Mouse (Mus musculus) hindbrain, embryonic 12.5 days (tissue): ENCODE results near the gene Ankrd34a. TPM values are rescaled to one million over a fixed set of nuclear protein-coding genes. Genes with fewer than 3 reads are reported as not detected.
A peak's percentile ranks its signal among the peaks of the same experiment; 100 is the strongest.
"Not testable (repeated sequence)": the region's sequence is repeated elsewhere in the genome, so short reads cannot be mapped to it uniquely, and the experiment has no call there.

Source experiments
- ATAC-seq: fragments of 200-750 bp; cut with Nextera tagmentation; 2 replicates; pipeline ENCODE4 v1.8.0; 2017; ENCODE audit warnings: moderate TSS enrichment; ENCODE audit not compliant: low FRiP score
- H3K27ac ChIP-seq: fragments of 300-500 bp; sonication (generic); 2 replicates; pipeline ENCODE4 v1.5.1; 2016; ENCODE audit warnings: mild to moderate bottlenecking
- H3K27me3 ChIP-seq: fragments of 300-500 bp; sonication (generic); 2 replicates; pipeline ENCODE4 v1.6.1; 2016; ENCODE audit warnings: mild to moderate bottlenecking
- H3K36me3 ChIP-seq: fragments of 300-500 bp; sonication (generic); 2 replicates; pipeline ENCODE4 v1.6.1; 2016; ENCODE audit warnings: mild to moderate bottlenecking
- H3K4me1 ChIP-seq: fragments of 300-500 bp; sonication (generic); 2 replicates; pipeline ENCODE4 v1.6.1; 2016
- H3K4me2 ChIP-seq: fragments of 300-500 bp; sonication (generic); replicated peaks from 2 replicates; pipeline ENCODE4 v1.6.1; 2016; ENCODE audit warnings: mild to moderate bottlenecking
- H3K4me3 ChIP-seq: fragments of 300-500 bp; sonication (generic); 2 replicates; pipeline ENCODE4 v1.5.1; 2016; ENCODE audit warnings: mild to moderate bottlenecking
- H3K9ac ChIP-seq: fragments of 300-500 bp; sonication (generic); 2 replicates; pipeline ENCODE4 v1.6.1; 2016; ENCODE audit warnings: mild to moderate bottlenecking, moderate library complexity
- H3K9me3 ChIP-seq: fragments of 300-500 bp; sonication (generic); replicated peaks from 2 replicates; pipeline ENCODE4 v1.6.1; 2016; ENCODE audit warnings: mild to moderate bottlenecking
- WGBS: fragments of 180-500 bp; shearing (Covaris S2); methylation state at CpG from one replicate; pipeline ENCODE4 v1.1.7; 2016; 5-methylcytosine and 5-hydroxymethylcytosine counted together
- polyA plus RNA-seq: library from polyadenylated mRNA; unstranded; fragments of >200 nt; fragmentation: Nextera tagmentation; extraction: Ambion mirVana; gene quantifications from 2 replicates; pipeline ENCODE4 v1.2.1, GENCODE M21; 2016

The Ankrd34a gene
- polyA plus RNA-seq, 1 experiment from 2014 or later = 5.1 TPM

- Histone ChIP-seq H3K9ac (peak overlapping the region; percentile 97), H3K4me3 (peak overlapping the region; percentile 94), H3K4me1 (peaks cover 57% of the 10 kb centered on the region), H3K27ac (peak overlapping the region; percentile 98), H3K4me2 (peak overlapping the region; percentile 75), H3K36me3 (peaks cover 7% of the 10 kb centered on the region; the same call in 1 of the 2 replicates), H3K9me3 (no peaks in the 10 kb centered on the region), H3K27me3 (peaks cover 8% of the 10 kb centered on the region)
- ATAC-seq = no peak
- WGBS = 24% methylated on average over 10 of the region's 10 CpGs
Measured at GRCm38 (mm10) chr3:96601941-96602703, 5.7 kb downstream of the Ankrd34a start.

- Histone ChIP-seq H3K4me2 (peak overlapping the region; percentile 75), H3K4me3 (peak overlapping the region; percentile 94), H3K9ac (peak overlapping the region; percentile 97), H3K36me3 (peaks cover 7% of the 10 kb centered on the region; the same call in 1 of the 2 replicates), H3K9me3 (no peaks in the 10 kb centered on the region), H3K4me1 (peaks cover 51% of the 10 kb centered on the region), H3K27me3 (peaks cover 7% of the 10 kb centered on the region), H3K27ac (peak overlapping the region; percentile 98)
- ATAC-seq = no peak
- 38% methylated on average over 5 of the region's 5 CpGs for WGBS
Measured at GRCm38 (mm10) chr3:96602704-96603084, 6.3 kb downstream of the Ankrd34a start.

GRCm38 (mm10) chr3:96603311-96603710, 6.9 kb downstream of the Ankrd34a start:
- Histone ChIP-seq H3K36me3 (peaks cover 7% of the 10 kb centered on the region; the same call in 1 of the 2 replicates), H3K4me2 (peak overlapping the region; percentile 75), H3K9me3 (no peaks in the 10 kb centered on the region), H3K9ac (peak overlapping the region; percentile 97), H3K4me1 (peaks cover 48% of the 10 kb centered on the region), H3K27me3 (peaks cover 7% of the 10 kb centered on the region), H3K27ac (peak overlapping the region; percentile 25; the same call in 1 of the 2 replicates), H3K4me3 (peak overlapping the region; percentile 94)
- no peak for ATAC-seq
- 44% methylated on average over 5 of the region's 5 CpGs for WGBS

DNA sequence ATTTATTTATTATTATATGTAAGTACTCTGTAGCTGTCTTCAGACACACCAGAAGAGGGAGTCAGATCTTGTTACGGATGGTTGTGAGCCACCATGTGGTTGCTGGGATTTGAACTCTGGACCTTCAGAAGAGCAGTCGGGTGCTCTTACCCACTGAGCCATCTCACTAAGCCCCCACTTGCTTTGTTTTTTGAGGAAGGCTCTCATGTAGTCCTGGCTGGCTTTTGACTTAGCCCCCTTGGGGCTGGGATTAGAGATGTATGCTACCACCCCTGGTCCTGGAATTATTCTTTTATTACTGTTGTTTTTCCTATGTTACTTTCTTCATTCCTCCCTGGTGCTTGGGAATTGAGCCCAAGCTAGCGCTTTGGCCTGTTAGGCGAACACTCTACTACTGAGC, 9.6 kb downstream of the Ankrd34a start:
- not testable (repeated sequence) for H3K27me3 ChIP-seq, H3K4me2 ChIP-seq, H3K4me3 ChIP-seq, ATAC-seq, H3K36me3 ChIP-seq, H3K27ac ChIP-seq, H3K9me3 ChIP-seq, H3K9ac ChIP-seq
- WGBS = 93% methylated on average over 4 of the region's 4 CpGs
- peaks cover 33% of the 10 kb centered on the region for H3K4me1 ChIP-seq

DNA sequence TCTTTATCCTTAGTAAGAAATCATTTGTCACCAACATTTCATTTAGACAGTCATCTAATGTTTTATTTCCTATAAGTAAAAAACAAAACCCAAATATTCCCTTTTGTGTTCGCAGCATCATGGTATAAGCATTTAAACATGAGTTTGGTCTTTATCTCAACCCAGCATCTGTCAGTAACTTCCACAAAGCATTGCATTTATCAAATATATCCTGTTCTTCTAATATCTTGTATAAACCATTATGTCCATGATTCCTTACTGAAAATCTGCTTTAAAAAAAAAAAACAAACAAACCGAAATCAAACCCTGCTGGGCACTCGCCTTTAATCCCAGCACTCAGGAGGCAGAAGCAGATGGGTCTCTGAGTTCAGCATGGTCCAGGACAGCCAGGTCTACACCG, 10.2 kb downstream of the Ankrd34a start:
- Histone ChIP-seq H3K36me3 (peaks cover 7% of the 10 kb centered on the region; the same call in 1 of the 2 replicates), H3K4me1 (peaks cover 33% of the 10 kb centered on the region), H3K9me3 (no peaks in the 10 kb centered on the region), H3K9ac (no peak overlapping the region), H3K4me3 (no peak overlapping the region), H3K27ac (no peak overlapping the region), H3K27me3 (no peaks in the 10 kb centered on the region), H3K4me2 (no peak overlapping the region)
- WGBS = 91% methylated on average over 4 of the region's 4 CpGs
- no peak for ATAC-seq

- WGBS = 93% methylated on average over 3 of the region's 3 CpGs
- Histone ChIP-seq H3K4me1 (no peaks in the 10 kb centered on the region), H3K9me3 (no peaks in the 10 kb centered on the region), H3K27ac (no peak overlapping the region), H3K9ac (no peak overlapping the region), H3K36me3 (peaks cover 68% of the 10 kb centered on the region), H3K4me3 (no peak overlapping the region), H3K27me3 (no peaks in the 10 kb centered on the region), H3K4me2 (no peak overlapping the region)
- ATAC-seq = no peak
Measured at GRCm38 (mm10) chr3:96617941-96618340, 21.5 kb downstream of the Ankrd34a start.

DNA sequence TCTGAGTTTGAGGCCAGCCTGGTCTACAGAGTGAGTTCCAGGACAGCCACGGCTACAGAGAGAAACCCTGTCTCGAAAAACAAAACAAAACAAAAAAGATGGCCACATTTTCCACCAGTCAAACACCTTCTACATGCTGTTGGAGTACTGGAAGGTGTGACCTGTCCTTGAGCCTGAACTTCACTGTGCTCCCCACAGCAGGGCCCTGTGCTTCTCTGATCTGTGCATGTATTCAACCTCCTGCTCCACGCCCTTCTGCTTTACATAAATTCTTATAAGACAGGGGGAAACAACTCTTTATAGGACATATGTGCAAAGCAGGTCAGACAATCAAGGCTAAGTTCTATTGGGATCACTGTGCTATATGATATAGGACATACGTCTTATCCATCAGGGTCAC, 26.8 kb downstream of the Ankrd34a start:
- Histone ChIP-seq H3K27ac (no peak overlapping the region), H3K9ac (no peak overlapping the region), H3K4me2 (no peak overlapping the region), H3K27me3 (no peaks in the 10 kb centered on the region), H3K36me3 (peaks cover 55% of the 10 kb centered on the region), H3K4me3 (no peak overlapping the region), H3K9me3 (no peaks in the 10 kb centered on the region), H3K4me1 (no peaks in the 10 kb centered on the region)
- ATAC-seq = no peak
- 92% methylated on average over 4 of the region's 4 CpGs for WGBS

DNA sequence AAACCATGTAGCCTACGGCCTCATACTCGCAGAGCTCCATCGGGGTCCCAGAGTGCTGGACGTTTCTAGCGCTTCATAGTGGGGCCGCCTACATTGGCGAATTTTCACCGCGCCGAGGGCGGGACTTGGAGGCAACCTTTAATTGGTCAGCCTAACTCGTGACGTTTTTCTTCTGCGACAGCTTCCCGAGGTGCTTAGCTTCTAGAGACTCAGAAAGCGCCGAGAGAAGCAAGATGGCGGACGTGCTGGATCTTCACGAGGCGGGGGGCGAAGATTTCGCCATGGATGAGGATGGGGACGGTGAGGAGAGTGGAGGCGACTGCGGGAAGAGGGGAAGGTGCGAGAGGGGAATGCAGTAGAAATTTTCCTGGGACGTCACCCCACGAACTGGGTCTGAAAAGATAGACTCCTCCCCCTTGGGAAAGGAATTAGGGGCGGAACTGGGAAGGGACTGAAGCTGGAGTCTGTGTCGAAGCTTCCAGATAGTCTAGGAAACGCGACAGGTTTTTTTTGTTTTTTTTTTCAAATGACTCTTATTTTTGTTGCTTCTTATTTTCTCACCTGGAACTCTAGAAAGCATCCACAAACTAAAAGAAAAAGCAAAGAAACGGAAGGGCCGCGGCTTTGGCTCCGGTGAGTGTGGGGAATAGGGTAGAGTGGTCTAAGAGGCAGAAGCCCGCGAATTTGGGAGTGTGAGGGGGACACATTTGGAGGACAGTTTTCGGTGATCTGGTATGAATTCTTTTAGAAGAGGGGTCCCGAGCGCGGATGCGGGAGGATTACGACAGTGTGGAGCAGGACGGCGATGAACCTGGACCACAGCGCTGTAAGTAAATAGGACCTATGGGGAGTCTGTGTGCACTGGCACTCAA, 33.5 kb downstream of the Ankrd34a start, which contains the start of gene Rbm8a:
TSS of gene Rbm8a (plus strand) at position 205 of the 872 bp plus-strand sequence.
- ATAC-seq = peak; percentile 93
- Histone ChIP-seq H3K27ac (peak within 1 kb of the TSS; percentile 71), H3K4me2 (peak within 1 kb of the TSS; percentile 74), H3K27me3 (no peaks in the 10 kb centered on the region), H3K9ac (peak within 1 kb of the TSS; percentile 63), H3K4me3 (peak within 1 kb of the TSS; percentile 65), H3K36me3 (peaks cover 30% of the 10 kb centered on the region), H3K4me1 (peaks cover 20% of the 10 kb centered on the region), H3K9me3 (no peaks in the 10 kb centered on the region)
- WGBS = 1% methylated on average over 48 of the region's 48 CpGs

DNA sequence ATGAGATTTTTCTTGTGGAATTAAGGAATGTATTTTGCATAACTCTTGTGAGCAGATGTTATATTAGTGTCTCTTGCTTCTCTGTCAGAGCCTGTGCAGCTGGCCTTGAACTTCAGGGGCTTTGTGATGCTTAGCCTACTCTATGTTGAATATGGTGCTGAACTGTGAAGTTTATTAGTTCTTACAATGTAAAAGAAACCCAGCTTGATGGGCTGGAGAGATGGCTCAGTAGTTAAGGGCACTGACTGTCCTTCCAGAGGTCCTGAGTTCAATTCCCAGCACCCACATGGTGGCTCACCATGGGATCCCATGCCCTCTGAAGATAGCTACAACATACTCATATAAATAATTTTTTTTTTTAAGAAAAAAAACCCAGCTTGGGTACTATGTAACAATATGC, 35.6 kb downstream of the Ankrd34a start:
- Histone ChIP-seq H3K4me2 (no peak overlapping the region), H3K27me3 (no peaks in the 10 kb centered on the region), H3K36me3 (peaks cover 27% of the 10 kb centered on the region; the same call in 1 of the 2 replicates), H3K9ac (no peak overlapping the region), H3K4me1 (peaks cover 32% of the 10 kb centered on the region), H3K9me3 (no peaks in the 10 kb centered on the region), H3K4me3 (no peak overlapping the region), H3K27ac (no peak overlapping the region)
- ATAC-seq = no peak

- no peak overlapping the region for H3K4me2 ChIP-seq
- H3K9ac ChIP-seq = no peak overlapping the region
- peaks cover 40% of the 10 kb centered on the region for H3K36me3 ChIP-seq
- no peaks in the 10 kb centered on the region for H3K27me3 ChIP-seq
- no peak for ATAC-seq
- 62% methylated on average over 1 of the region's 1 CpGs for WGBS
- no peak overlapping the region for H3K27ac ChIP-seq
- H3K4me1 ChIP-seq = peaks cover 30% of the 10 kb centered on the region
- H3K4me3 ChIP-seq = no peak overlapping the region
- no peaks in the 10 kb centered on the region for H3K9me3 ChIP-seq
Measured at GRCm38 (mm10) chr3:96634015-96634414, 37.6 kb downstream of the Ankrd34a start.

DNA sequence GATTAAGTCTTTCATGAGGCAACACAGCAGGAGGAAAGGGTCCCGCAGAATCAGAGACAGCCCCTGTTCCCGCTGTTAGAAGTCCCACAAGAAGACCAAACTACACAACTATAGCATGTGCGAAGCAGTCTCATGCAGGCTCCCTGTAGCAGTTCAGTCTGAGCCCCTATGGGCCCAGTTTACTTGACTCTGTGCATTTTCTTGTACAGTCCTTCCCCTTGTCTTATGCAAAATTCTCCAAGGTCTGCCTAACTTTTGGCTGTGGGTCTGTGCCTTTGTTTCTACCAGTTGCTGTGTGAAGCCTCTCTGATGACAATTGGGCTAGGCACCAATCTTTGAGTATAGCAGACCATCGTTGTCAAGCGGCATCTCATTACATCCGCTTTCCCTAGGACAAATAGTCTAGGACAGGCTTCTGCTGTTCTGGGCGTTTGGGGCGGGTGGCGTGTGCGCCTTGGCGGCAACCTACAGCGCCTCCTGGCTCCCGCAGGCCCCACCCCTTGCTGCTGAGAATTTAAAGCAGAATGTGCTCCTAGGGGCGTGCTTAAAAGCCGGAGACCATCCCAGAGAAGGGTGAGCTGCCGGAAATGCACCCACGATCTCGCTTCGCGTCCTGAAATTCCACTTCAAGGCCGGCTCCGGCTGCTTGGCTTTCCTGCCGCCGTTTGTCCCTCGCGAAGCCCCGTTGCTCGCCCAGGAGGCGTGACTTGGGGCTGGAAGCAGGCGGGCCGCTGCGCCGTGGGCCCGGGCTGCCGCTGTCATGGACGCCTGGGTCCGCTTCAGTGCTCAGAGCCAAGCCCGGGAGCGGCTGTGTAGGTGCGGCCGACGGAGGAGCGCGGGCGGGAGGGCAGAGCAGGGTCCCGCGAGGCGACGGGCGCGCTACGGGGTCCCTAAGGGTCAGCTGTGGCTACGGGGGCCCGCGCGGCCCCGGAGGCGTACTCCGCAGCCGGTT, 38.8 kb downstream of the Ankrd34a start, which contains the start of the genes Pex11b and Gm42957:
TSS of gene Pex11b (plus strand) at position 449 of the 952 bp plus-strand sequence.
TSS of gene Gm42957 (plus strand) at position 547 of the 952 bp plus-strand sequence.
- Histone ChIP-seq H3K4me2 (peak within 1 kb of the TSS; percentile 87), H3K27ac (peak within 1 kb of the TSS; percentile 81), H3K27me3 (no peaks in the 10 kb centered on the region), H3K9ac (peak within 1 kb of the TSS; percentile 95), H3K9me3 (no peaks in the 10 kb centered on the region), H3K36me3 (peaks cover 50% of the 10 kb centered on the region), H3K4me3 (peak within 1 kb of the TSS; percentile 94), H3K4me1 (peaks cover 27% of the 10 kb centered on the region)
- peak; percentile 88 for ATAC-seq
- 2% methylated on average over 60 of the region's 60 CpGs for WGBS
